Mouse (Mus musculus) monocyte, adult 2 months (primary cell): Measurements from ENCODE around the gene Ostf1.

Source experiments
- DNase-seq, 2 experiments: peaks; one replicate each; pipeline ENCODE4 v3.0.0; 2022; ENCODE audit warnings: low spot score in 2 of 2, low read depth in 1 of 2

Gene Ostf1

DNA sequence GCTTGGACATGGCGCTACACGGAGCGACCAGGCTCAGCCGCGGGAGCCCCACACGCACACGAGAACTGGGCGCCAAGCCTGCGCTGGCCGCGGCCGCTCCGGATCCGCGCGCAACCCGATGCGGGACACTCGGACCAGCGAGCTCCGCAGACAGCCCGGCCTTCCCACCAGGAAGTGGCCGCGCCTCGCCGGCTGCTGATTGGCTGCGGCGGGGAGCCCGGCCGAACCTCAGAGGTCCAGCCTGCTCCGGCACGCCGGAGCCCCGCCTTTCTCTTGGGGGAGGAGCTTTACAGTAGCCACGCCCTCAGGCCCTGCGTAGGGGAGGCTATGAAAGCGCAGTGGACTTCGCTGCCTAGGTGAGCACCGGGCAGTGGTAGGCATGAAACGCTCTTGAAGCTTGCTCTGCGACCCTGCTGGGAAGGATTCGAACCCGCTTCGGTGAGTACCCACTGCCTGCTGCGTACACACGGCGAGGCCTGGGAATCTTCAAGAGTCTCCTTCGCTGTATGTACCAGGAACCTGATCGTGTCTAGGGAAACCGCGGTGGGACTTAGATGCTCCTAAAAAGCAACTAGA is at the start of gene Ostf1, which contains the start of gene Nmrk1:
Gene Ostf1 (minus strand): TSS at position 180 of the 576 bp plus-strand sequence.
Gene Nmrk1 (plus strand): TSS at position 307 of the 576 bp plus-strand sequence.
- DNase-seq = peak; percentile 90 to 95

DNA sequence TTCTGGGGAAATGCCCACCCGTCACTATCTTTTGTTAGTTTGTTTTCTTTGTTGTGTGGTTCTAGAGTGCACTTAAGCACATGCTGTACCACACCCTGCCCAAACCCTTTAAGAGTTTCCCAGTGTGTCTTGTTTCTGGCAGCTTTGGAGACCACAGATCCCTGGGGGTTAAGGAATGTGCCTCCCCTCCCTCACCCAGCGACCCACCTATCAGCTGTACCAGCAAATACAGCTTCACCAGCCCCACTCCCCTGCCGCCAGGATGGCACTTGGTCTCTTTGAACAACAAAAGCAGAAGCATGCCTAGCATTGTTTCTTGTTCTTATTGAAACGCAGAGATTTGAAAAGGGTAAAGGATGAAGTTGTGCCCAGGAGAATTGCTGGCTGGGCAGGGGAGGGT is 41.5 kb upstream of the Ostf1 start:
- no peak for DNase-seq

DNA sequence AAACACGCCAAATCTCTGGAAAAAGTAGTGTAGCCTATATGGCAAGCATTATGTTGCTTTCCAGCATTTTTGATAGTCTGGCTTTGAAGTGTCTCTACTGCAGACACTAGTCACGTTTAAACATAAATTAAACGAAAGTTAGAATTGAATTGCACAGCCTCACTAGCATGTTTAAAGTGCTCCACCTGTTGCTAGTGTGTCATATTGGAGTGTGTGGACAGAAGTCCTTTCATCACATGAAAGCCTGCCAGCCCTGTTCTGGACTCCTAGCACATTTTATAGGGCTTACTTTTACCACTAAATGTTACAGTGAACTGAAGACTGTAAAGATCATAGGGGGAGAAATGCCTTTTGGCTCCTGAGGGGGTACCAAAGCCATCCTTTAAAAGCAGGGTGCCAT is 40.9 kb upstream of the Ostf1 start:
- DNase-seq = no peak

DNA sequence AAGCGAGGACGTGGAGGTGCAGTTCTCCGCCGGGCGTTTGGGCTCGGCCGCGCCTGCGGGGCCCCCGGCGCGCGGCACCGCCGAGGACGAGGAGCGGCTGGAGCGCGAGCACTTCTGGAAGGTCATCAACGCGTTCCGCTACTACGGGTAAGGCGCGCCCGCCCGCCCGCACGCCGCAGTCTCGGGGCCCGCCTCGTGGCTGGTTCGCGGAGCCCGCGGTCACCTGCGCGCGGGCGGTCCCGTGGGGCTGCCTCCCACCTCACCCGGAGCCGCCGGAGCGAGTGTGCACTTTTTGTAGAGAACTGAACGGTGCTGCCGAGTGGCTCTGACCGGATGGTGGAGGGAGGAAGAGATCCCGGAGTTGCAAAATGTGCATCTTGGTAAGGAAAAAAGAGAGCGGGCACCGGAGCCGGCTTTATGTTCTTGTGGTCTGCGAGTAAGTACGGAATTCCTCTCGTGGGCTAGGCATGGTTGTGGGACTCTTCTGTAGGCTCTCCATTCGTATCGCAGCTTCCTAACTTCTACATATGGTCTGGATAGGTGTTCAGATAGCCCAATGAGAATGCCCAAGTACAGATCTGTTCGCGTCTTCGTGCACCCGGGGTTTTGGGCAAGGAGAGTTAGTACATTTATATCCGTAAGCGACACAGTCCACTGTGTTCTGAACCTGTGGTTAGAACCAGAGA is 39.6 kb upstream of the Ostf1 start:
- peak in 1 of 2 experiments; percentile 15 for DNase-seq

DNA sequence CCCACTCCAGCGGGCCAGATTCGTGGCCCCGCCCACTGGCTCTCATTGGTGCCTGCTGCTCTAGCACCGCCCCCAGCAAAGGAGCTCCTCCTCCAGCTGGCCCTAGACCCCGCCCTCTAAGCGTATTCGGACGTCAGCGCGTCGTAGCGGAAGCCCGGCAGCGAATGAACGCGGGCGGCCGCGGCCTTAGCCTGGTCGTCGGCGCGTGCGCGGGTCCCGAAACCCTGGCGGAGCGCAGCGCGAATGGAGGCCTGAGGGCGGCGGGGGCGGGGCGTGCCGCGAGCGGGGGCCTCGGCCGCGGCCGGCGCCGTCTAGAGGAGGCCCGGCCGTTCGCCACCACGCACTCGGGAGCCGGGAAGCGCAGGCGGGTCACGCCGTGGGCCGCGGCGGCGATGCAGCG is 39.0 kb upstream of the Ostf1 start, which contains the start of gene Carnmt1:
Gene Carnmt1 (plus strand): TSS at position 157 of the 400 bp plus-strand sequence.
- peak; percentile 95 to 99 for DNase-seq

DNA sequence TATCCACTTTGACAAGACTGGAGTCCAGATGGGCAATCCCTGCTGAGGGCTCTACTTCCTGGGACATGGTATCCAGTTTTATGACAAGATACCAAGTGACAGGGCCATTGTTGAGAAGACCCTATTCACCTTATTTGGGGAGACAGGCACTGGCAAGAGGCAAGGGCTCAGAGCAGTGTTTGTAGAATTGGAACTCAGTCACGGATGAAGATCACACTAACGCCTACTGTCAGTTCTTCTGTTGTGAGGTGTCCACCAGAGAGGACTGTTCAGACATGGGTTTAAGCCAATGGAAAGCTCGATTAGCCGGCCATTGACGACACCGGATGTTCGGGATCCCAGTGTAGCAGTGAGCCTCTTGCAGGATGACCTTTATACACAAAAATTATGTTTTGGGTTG is 37.9 kb upstream of the Ostf1 start:
- DNase-seq = no peak

DNA sequence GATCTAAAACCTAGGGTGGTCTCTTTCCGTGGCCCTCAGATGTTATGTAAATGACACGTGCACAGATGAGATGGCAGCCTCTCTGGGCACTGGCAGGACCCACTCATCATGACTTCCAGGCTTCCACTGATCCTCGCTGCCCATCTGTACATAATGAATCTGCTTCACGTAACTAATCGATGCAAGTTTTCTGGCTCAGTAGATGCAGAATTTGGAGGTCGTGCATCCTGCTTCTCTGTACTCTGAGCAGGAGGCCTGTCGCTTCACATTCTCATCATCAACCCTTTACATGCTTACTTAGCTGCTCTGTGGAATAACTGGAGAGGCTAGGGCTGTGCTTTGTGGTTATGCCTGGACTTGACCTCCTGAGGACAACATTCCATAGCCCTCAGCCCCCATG is 35.3 kb upstream of the Ostf1 start:
- no peak for DNase-seq

DNA sequence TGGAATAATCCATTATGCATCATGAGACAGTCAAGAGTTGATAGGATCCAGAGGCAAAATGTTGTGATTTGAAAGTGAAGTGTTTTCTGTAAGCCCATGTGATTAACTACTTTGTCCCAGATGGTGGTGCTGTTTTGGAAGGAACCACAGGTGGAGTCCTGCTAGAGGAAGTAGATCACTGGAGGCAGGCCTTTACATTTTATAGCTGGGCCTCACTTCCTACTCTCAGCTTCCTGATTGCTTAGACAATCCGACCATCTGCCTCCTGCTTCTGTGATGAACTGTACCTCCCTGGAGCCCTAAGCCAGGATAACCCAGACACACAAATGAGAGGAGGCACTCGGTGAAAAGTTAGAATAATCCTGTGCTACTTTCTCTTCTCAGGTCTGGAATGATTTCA is 32.3 kb upstream of the Ostf1 start:
- DNase-seq = no peak

DNA sequence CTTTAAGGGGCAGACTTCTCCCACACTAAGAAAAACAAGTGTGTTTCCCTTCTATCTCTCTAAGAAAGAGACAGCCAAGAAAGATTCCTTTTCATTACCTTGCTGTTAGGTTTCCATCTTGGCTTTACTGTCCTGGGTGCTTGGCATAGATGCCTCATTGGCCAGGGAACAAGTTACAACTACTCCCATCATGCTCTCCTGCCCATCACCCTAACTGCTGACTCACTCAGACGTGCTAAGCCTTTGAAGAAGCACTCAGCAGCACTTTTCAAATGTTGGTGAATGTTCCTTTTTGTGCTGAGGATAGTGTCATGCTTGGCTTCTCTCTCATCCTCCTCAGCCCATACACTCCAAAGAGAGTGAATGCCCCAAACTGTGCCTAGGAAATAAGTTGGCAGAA is 30.1 kb upstream of the Ostf1 start:
- no peak for DNase-seq

DNA sequence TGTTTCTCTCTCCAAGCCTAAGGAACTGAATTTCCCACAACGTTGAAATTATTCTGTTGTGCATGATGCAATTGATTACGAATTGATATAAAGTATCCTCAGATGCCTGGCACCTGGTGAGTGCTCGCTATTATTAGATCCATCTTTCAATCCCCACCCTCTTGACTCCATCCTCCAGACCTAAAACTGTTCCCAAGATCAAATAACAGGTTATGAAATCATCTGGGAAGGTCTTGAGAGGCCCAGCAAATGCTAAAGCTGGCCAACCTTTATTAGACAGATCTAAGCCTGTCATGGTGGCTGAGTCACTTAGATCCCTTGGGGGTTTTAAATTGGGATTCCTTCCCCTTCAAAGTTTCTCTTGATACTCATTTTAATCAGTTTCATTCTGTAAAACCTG is 28.8 kb upstream of the Ostf1 start:
- DNase-seq = no peak

DNA sequence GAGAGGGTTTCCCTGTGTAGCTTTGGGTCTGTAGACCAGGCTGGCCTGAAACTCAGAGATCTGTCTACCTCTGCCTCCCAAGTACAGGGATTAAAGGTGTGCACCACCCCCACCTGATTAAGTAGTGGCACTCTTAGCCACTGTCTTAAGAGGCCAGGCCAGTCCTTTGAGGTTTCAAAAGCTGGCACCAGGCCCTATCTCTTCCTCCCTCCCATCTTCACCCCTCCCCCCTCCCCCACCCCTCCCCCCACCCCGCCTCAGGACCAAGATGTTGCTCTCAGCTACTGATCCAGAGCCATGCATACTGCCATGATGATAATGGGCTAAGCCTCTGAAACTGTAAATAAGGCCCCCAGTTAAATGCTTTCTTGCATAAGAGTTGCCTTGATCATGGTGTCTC is 27.7 kb upstream of the Ostf1 start:
- no peak for DNase-seq

DNA sequence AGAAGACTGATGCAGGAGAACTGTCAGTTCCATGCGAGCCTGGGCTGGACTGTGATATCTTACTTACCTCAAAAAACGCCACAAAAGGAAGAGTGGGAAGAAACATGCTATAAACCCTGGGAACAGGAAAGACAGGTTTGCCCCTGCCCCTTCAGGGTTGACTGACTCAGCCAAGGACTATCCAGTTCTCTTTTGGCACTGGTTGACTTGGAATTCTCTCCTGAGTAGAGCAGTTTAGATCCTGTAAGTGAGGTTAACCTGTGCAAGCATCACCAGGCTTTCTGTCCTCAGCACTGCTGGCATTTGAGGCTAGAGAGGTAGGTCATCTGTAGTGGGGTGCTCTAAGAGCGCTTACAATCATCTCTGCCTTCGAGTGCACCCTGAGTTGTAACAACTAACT is 26.9 kb upstream of the Ostf1 start:
- no peak for DNase-seq

DNA sequence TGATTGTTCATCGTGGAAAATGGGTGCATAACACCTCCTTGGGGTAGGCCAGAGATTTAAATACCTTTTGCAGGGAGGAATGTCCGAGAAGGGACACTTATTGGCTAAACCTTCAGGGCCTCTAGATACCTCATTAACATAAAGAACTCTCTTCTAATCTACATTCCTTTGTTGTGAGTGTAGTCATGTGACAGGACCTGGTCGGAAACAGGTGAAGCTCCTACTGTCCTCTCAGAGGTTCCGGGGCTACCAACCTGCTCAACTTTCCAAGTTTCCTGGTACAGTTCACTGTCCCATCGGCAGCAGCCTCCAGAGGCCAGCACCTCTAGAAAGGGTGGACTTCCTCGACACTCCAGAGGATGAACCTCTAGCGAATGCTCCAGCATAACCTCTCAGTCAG is 24.4 kb upstream of the Ostf1 start:
- no peak for DNase-seq

DNA sequence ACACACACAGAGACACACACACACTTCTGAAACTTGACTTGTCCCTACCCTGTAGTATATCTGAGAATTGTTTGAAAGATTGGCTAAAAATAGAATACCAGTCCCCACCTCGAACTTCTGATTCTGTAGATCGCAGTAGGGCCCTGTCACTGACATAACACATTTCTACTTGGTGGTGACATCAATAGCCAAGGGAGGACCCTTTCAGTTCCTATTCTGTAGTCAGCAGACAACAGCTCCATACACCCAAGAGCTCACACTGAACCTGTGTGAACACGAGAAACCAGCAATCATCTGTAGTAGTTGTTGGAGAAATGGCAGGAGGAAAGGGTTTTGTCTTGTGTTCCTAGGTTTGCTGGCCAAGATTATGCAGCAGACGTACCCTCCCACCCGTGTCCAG is 23.4 kb upstream of the Ostf1 start:
- DNase-seq = no peak

DNA sequence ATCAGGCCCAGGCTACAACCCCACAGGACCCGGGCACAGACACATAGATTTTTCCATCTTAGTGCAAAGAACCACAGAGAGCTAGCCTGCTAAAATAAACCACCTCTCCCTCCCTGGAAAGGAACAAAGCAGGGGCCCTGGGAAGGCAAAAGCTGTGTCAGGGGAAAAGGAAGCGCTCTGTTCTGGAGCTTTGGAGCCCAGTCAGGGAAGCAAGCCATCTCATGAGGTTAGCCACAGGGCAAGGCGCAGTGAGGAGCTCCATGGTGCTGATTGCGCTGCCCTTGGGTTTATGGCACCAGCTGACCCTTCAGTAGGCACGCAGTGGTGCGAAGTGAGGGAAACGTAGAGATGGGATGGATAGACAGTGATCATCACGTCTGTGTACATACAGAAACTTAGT is 22.7 kb upstream of the Ostf1 start:
- DNase-seq = no peak

DNA sequence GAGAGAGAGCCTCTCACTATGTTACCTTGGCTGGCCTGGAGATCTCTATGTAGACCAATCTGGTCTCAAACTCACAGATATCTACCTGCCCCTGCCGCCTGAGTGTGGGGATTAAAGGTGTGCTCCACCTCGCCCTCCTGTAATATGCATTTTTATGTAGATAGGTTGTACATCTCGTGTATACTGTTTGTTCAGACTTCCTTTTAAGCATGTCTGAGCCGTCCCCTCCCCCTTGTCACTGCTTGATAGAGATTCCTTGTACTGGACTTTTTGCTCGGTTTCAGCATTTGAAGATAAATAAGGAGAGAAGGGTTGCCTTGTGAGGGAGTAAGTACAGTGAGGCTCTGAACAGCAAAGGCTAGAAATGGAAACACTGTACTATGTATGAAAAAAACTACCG is 21.4 kb upstream of the Ostf1 start:
- DNase-seq = no peak

DNA sequence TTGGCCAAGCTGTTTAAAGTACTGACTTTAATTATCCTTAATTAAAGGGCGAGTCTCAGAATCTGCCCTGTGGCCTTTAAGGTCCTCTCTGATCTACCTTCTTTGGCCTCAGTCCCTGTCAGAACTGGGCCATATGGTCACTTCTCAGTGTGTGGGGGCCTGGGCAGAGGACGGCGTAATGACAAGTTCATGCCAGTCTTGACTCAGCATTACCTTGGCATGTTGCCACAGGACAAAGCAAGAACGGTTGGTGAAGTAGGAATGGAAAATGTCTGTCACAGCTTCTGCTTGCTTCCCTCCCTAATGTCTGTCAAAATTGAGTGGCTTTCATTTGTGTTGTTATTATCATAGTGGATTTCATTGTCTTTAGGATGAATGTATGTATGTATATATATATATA is 21.0 kb upstream of the Ostf1 start:
- no peak for DNase-seq

DNA sequence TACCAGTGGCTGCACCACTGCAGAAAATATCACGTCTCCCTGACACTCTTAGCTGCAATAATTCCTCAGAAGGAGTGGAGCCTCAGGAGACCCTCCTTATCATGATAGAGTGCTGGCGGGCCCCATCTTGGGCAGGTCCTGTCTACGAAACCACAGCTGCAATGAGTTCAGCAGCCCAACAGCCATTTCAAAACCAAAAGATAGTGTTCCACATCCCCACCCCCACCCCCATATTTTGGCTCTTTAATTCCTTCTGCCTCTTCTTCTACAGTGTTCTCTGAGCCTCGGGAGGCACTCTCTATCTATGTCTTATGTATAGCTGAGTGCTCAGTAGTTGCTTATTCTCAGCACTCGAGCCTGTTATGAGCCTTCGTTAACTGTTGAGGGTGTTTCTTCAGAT is 18.9 kb upstream of the Ostf1 start:
- DNase-seq = no peak

DNA sequence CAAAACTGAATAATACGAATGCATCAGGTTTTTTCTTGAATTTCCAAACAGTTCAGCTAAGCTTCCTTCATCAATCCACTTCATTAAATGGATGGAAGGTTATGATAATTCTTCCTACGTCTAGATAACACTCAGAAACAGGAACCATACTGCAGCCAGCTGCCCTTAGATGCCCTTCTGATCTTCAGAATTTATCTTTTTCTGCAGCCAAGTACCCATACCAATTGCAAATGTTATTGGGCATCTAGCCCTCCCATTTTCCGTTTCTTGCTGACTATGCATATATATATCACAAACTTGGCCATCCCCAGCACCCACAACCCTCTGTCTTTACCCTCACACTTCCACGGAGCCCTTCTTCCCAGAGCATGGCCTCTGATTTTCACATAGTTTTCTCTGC is 18.3 kb upstream of the Ostf1 start:
- DNase-seq = no peak

DNA sequence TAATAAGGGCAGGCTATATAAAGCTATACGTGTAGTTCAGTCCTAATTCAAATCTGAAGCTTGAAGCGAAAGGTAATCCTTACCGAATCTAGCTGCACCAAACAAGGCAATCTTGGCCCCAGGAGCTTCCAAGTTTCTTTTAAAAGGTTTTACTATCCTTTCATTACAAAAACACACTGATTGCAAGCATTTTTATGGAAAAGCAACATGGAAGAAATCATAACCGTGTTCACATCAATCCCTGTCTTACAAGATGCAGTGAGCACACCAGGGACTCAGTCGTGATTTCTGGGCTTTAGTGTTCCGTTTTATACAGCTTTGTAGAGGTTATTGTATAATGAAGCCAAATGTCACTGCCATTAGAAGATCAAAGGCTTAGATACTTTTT is 16.9 kb upstream of the Ostf1 start:
- no peak for DNase-seq

DNA sequence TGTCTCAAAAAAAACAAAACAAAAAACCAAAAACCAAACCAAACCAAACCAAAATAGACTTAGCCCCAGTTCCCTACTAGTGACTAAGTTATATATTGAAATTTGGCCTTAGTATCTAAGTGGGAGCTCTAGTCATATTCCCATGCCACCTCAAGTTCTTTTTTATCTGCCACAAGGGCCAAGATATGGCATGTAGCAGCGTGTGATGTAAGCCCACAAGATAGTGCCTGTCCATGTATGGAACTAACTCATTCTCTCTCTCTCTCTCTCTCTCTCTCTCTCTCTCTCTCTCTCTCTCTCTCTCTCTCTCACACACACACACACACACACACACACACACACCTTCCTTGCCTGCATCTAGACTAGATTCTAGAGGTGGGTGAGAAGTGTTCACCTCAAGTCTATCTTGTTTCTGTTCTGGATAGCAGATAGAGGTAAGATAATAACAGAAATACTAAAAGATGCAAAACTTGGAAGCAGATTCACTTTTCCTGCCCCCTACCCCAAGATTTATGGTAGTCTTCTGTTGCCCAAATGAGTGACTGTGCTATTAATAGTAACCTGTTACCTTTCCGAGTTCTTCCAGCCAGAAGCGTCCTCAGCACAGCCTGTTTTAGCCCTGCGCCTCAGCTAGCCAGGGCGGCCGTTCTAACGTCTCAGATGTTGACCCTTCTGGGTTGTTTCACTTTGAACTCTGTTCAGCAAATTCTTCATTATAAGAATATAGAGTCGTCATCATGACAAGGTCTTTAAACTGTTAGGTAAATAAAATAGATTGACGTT is 16.3 kb upstream of the Ostf1 start:
- DNase-seq = no peak

DNA sequence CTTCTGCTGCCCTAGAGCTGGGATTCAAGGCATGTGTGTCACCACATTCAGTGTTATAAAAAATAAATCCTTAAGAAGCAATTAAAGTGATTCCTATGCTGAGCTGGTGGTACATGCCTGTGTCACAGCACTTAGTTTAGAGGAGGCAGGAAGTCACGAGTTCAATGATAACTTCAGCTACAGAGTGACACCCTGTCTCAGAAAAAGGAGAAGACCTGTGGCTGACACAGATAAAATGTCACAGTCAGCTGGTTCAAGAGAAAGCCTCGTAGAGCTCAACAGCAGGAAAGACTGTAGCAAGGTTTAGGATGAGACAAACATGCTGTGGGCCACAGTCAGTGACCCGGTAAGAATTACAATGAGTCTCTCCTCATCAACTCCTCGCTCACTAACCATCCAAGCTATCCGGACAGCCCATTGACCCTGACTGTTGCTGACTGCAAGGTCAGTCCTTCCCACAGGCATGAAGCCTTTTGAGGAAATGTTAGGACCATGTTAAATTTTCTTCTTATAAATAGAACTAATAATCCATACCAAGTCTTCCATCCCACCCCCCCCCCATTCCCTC is 15.3 kb upstream of the Ostf1 start:
- DNase-seq = no peak
